Mouse (Mus musculus) gastrocnemius, postnatal 10 days (tissue): ENCODE measurements around the gene Csn3. TPM values are rescaled to one million over a fixed set of nuclear protein-coding genes. Genes with fewer than 3 reads are reported as not detected.

Experiments used
- DNase-seq: peaks from one replicate; pipeline ENCODE4 v3.0.0; 2021; ENCODE audit warnings: mixed read lengths
- long read RNA-seq, 2 experiments: library from polyadenylated mRNA; stranded (forward); transcript quantifications; one replicate each; pipeline ENCODE4 v2.0.0; 2021
- total RNA-seq, 2 experiments: library from RNA; stranded (reverse); gene quantifications; 2 replicates each; pipeline ENCODE4 v1.2.3; 2021

Csn3 gene
- total RNA-seq, result not detected
- long read RNA-seq, experiment 1, result 0 reads
- long read RNA-seq, experiment 2, result 0 reads

- DNase-seq, result no peak
Measured at GRCm38 (mm10) chr5:87925372-87925771, at the start of gene Csn3. TSS of gene Csn3 (plus strand) at chr5:87925579.

DNA sequence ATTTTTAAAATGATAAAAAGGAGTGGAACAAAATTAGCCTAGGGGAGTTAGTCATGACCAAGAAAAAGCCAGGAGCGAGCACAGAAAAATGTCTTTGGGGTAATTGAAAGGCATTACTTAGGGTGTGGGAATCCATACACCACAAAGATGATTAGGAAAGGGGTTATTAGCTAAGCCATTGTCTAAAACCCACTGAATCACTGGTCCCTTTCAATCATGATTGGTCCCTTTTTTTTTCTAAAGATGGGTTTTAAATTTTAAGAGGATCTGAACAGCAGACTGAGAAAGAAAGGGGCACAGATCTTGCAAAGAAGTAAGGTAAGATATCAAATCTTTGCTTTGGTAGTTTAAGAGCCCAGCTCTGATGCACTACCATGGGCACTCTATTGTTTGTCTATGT is 40.6 kb upstream of the Csn3 start, which contains the start of gene Odam:
TSS of gene Odam (plus strand) at position 301 of the 400 bp plus-strand sequence.
- DNase-seq, result no peak

DNA sequence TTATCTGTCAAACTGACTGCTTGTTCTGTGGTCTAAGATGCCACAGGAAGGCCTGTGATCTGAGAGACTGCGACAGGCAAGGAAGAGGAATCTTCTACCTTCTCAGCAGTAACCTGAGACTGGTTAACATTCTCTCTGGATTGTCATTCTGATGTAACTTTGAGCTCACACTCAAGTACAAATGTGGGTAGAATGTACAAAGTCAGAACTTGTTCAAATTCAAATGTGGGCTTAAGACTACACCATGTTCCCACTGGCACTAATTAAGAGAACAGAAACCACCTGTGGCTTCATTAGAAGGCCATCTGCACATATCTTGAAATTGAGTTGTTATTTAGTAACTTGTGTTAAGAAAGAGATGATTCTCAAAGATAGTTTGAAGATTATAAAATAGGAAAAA is 6.2 kb downstream of the Csn3 start:
- no peak for DNase-seq

DNA sequence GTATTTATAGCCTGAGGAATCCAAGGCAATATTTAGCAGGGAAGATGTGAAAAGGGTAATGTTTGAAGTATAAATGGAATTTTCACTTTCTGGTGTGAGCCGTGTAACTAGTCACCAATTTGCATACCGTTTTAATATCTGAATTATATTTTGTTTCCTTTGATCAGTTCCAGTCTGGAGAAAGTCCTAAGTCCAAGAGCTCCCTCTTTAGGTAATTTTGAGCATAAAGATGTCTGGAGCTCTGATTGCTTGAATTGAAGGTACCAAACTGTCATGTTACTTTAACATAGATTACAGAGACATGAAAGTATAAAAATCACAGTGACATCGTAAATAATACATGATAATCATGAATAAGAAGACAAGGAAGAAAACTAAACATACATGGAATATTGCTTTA is 15.4 kb downstream of the Csn3 start:
- no peak for DNase-seq

DNA sequence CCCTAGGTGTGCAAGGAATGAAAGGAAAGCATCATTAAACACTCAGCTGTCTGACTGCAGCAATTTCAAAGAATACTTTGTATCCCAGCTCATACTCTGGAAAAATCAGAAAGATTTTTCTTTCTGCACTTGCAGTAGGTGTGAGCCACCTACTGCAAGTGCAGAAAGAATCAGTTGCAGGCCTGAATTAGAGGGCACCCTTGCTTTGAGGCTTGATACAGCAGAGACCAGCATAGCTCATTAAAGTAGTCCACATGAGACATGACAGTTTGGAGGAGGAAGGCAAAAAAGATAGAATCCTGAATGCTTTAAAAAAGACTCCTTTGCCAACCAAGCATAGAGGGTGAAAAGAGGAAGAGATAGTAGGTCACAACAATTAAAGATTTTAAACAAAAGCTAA is 17.1 kb downstream of the Csn3 start:
- DNase-seq, result no peak

DNA sequence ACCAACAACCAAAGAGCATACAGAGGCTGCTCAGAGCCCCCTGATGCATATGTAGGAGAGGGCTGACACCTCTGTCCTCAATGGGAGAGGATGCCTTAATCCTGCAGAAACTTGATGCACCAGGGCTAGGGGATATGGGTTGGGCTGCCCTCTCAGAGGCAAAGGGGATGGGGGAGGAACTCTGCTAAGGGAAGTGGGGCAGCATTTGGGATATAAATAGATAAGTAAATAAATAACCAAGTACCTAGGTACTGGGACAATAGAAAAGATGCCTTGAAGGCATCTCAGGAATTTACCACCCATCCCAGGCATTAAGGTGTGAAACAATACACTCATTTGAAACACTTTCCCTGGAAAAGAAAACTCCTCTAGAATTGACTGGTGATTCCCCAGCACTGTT is 26.5 kb downstream of the Csn3 start:
- DNase-seq, result no peak

- DNase-seq, result no peak
Measured at GRCm38 (mm10) chr5:87969201-87969600, 43.8 kb downstream of the Csn3 start, which contains the start of the genes 2310003L06Rik and Gm28434. TSS of gene 2310003L06Rik (plus strand) at chr5:87969459. TSS of gene Gm28434 (plus strand) at chr5:87969517.

- no peak for DNase-seq
Measured at GRCm38 (mm10) chr5:87979139-87979538, 53.8 kb downstream of the Csn3 start, which contains the start of gene Cabs1. TSS of gene Cabs1 (plus strand) at chr5:87979439.

Other genes starting within 250 kb of the Csn3 start
- not detected for gene Csn2, start 225.9 kb upstream of the Csn3 start, total RNA-seq
- not detected for gene Csn1s2a, start 151.0 kb upstream of the Csn3 start, total RNA-seq
- not detected for gene Csn1s2b, start 117.5 kb upstream of the Csn3 start, total RNA-seq
- gene Prr27, start 99.9 kb upstream of the Csn3 start, total RNA-seq, result not detected
- gene Odam, start 40.5 kb upstream of the Csn3 start, total RNA-seq, result not detected
- not detected for gene 2310003L06Rik, start 43.9 kb downstream of the Csn3 start, total RNA-seq
- gene Gm28434, start 43.9 kb downstream of the Csn3 start, total RNA-seq, result not detected
- gene Cabs1, start 53.9 kb downstream of the Csn3 start, total RNA-seq, result not detected
- gene Smr3a, start 77.0 kb downstream of the Csn3 start, total RNA-seq, result not detected
- not detected for gene Smr2, start 161.0 kb downstream of the Csn3 start, total RNA-seq
- not detected for gene Gm11116, start 186.0 kb downstream of the Csn3 start, total RNA-seq
- not detected for gene Gm11115, start 228.5 kb downstream of the Csn3 start, total RNA-seq